ENCODE assay signal across 7 mouse cellular contexts in the genomic region with DNA sequence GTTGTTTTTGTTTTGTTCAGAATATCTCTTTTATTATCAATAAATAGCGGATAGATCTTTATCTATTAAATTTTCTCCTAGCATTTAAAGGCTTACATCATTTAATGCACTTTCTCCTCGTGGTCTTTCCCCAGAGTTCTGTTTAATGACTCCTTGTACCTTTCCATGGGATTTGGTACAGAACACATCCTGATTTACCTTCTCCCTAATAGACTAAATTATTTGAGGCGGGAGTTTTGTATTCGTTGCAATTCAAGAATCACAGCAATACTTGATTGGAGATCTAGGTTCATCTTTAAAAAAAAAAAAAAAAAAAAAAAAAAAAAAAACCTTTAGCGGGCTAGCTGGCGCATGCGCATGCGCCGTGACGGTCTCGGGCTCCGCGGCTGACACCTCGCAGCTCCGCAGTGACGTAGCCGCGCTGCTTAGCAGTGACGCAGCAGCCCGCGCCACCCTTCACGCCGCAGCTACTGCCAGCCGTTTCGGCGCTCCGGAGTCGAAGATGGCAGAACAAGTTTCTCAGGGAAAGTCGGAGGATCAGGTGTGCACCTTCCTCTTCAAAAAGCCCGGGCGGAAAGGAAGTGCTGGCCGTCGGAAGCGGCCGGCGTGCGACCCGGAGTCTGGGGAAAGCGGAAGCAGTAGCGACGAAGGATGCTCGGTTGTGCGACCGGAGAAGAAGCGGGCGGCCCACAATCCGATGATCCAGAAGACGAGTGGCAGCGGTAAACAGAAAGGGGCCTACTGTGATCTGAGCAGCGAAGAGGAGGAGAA. TPM values are rescaled to one million over a fixed set of nuclear protein-coding genes. Genes with fewer than 3 reads are reported as not detected.
DNase-seq lines count a peak whose midpoint lies in the region; ATAC-seq and TF ChIP-seq lines count a peak whose summit lies in the region.

A gene (plus strand): TSS at position 363 of the 771 bp plus-strand sequence.

- H3K27me3 ChIP-seq in embryonic facial prominence, embryonic 14.5 days (replicated peaks; ENCODE audit: control insufficient read depth, insufficient read depth, low read length): no peaks in the 10 kb centered on the region
- H3K27me3 ChIP-seq in limb, embryonic 13.5 days: no peaks in the 10 kb centered on the region
- H3K27me3 ChIP-seq in midbrain, embryonic 15.5 days (replicated peaks): no peaks in the 10 kb centered on the region

- H3K9ac ChIP-seq in embryonic facial prominence, embryonic 14.5 days (ENCODE audit: low read depth, low read length): peak within 1 kb of the TSS; percentile 79
- H3K9ac ChIP-seq in limb, embryonic 13.5 days: peak within 1 kb of the TSS; percentile 76
- H3K9ac ChIP-seq in midbrain, embryonic 15.5 days: peak within 1 kb of the TSS; percentile 54

- H3K4me1 ChIP-seq in bone marrow, adult 2 months (ENCODE audit: control insufficient read depth, insufficient read depth, low read length): peaks cover 3% of the 10 kb centered on the region; the same call in 1 of the 2 replicates
- H3K4me1 ChIP-seq in embryonic facial prominence, embryonic 14.5 days (ENCODE audit: control insufficient read depth, insufficient read depth, low read length): no peaks in the 10 kb centered on the region
- peaks cover 5% of the 10 kb centered on the region; the same call in 1 of the 2 replicates for H3K4me1 ChIP-seq in limb, embryonic 13.5 days
- H3K4me1 ChIP-seq in midbrain, embryonic 15.5 days: peaks cover 8% of the 10 kb centered on the region

- DNase-seq in embryonic facial prominence, embryonic 14.5 days (ENCODE audit: low spot score): peak; percentile 95
- DNase-seq in heart, adult 8-10 months (ENCODE audit: low spot score): peak; percentile 64
- DNase-seq in kidney, adult 8-10 months: peak; percentile 74 to 75
- DNase-seq in spleen, adult 18-20 months: peak; percentile 76 to 77

- 3% methylated on average over 50 of the region's 50 CpGs for WGBS in bone marrow, adult 2 months
- WGBS in embryonic facial prominence, embryonic 14.5 days: 3% methylated on average over 50 of the region's 50 CpGs
- WGBS in limb, embryonic 13.5 days: 3% methylated on average over 50 of the region's 50 CpGs
- 3% methylated on average over 50 of the region's 50 CpGs for WGBS in midbrain, embryonic 15.5 days

- H3K4me3 ChIP-seq in bone marrow, adult 2 months (replicated peaks; ENCODE audit: control insufficient read depth, low read depth, low read length): peak within 1 kb of the TSS; percentile 70
- peak within 1 kb of the TSS; percentile 57 for H3K4me3 ChIP-seq in embryonic facial prominence, embryonic 14.5 days (ENCODE audit: low read depth, low read length)
- peak within 1 kb of the TSS; percentile 59 for H3K4me3 ChIP-seq in limb, embryonic 13.5 days
- peak within 1 kb of the TSS; percentile 59 for H3K4me3 ChIP-seq in midbrain, embryonic 15.5 days

- peak; percentile 77; the same call in 1 of the 2 replicates for TF ChIP-seq POLR2A in bone marrow, adult 2 months (IDR thresholded peaks at IDR 0.05; ENCODE audit: borderline replicate concordance, control insufficient read depth, low read depth, low read length)

- 0 out of 2 replicates have a peak, but pooled peaks cover 3% of the 10 kb centered on the region for H3K36me3 ChIP-seq in embryonic facial prominence, embryonic 14.5 days (ENCODE audit: control insufficient read depth, insufficient read depth, low read length)
- H3K36me3 ChIP-seq in limb, embryonic 13.5 days: no peaks in the 10 kb centered on the region
- H3K36me3 ChIP-seq in midbrain, embryonic 15.5 days (replicated peaks): 0 out of 2 replicates have a peak, but pooled peaks cover 3% of the 10 kb centered on the region

- TF ChIP-seq CTCF in bone marrow, adult 2 months (IDR thresholded peaks at IDR 0.05; ENCODE audit: control insufficient read depth, insufficient read depth, low read length): no peak

- H3K4me2 ChIP-seq in embryonic facial prominence, embryonic 14.5 days (ENCODE audit: low read depth, low read length): peak within 1 kb of the TSS; percentile 77
- peak within 1 kb of the TSS; percentile 78 for H3K4me2 ChIP-seq in limb, embryonic 13.5 days (replicated peaks)
- H3K4me2 ChIP-seq in midbrain, embryonic 15.5 days: peak within 1 kb of the TSS; percentile 68

- ATAC-seq in embryonic facial prominence, embryonic 14.5 days (ENCODE audit: low read depth): peak; percentile 95
- peak; percentile 85 for ATAC-seq in limb, embryonic 13.5 days (ENCODE audit: low FRiP score, low read depth)
- peak; percentile 95 for ATAC-seq in midbrain, embryonic 15.5 days (replicated peaks)

- peak within 1 kb of the TSS; percentile 82 for H3K27ac ChIP-seq in bone marrow, adult 2 months (ENCODE audit: control insufficient read depth, insufficient read depth, low read depth, low read length, poor library complexity)
- H3K27ac ChIP-seq in embryonic facial prominence, embryonic 14.5 days (replicated peaks; ENCODE audit: low read depth, low read length): 0 out of 2 replicates have a peak within 1 kb of the TSS, but pooled peaks have one; percentile 16
- peak within 1 kb of the TSS; percentile 34; the same call in 1 of the 2 replicates for H3K27ac ChIP-seq in limb, embryonic 13.5 days
- peak within 1 kb of the TSS; percentile 83 for H3K27ac ChIP-seq in midbrain, embryonic 15.5 days

- peaks cover 12% of the 10 kb centered on the region for H3K9me3 ChIP-seq in embryonic facial prominence, embryonic 14.5 days (ENCODE audit: control insufficient read depth, low read length)
- peaks cover 5% of the 10 kb centered on the region; the same call in 1 of the 2 replicates for H3K9me3 ChIP-seq in limb, embryonic 13.5 days
- no peaks in the 10 kb centered on the region for H3K9me3 ChIP-seq in midbrain, embryonic 15.5 days

RNA-seq across cellular contexts. Expression of the gene that starts here (rescaled TPM):
- polyA plus RNA-seq in bone marrow, adult 2 months (2011; ENCODE audit: insufficient read depth, insufficient read length, low replicate concordance, missing spikeins): 9.5 and 10.6 TPM in 2 replicates
- polyA plus RNA-seq in embryonic facial prominence, embryonic 14.5 days (2014; fragmentation: Nextera tagmentation; extraction: Ambion mirVana): 22.5 and 24.3 TPM in 2 replicates
- 10 to 100 TPM in 2 of 4 experiments, 1 to 10 TPM in 2; 9.4 to 12.7 (median 11.1) TPM for total RNA-seq in heart, adult 8-10 months (2022)
- 27.8 and 27.9 TPM in 2 replicates for polyA plus RNA-seq in limb, embryonic 13.5 days (2015; fragmentation: Nextera tagmentation; extraction: Ambion mirVana)
- polyA plus RNA-seq in midbrain, embryonic 15.5 days (2015; fragmentation: Nextera tagmentation; extraction: Ambion mirVana): 22.7 and 23.0 TPM in 2 replicates

Comparison
In these comparisons a context has a peak if more than half of its experiments do, and no peak if none do; other contexts are left out.
1. Peak in every context shown above with its lines: DNase-seq, ATAC-seq, H3K4me3 ChIP-seq and H3K27ac ChIP-seq.
2. H3K27ac ChIP-seq: peak in every context shown above with its lines; median percentile 83 in midbrain, embryonic 15.5 days; 82 in bone marrow, adult 2 months; 34 in limb, embryonic 13.5 days; 16 in embryonic facial prominence, embryonic 14.5 days.